Mouse (Mus musculus): ENCODE results near the gene Fmn2. TPM values are rescaled to one million over a fixed set of nuclear protein-coding genes. Genes with fewer than 3 reads are reported as not detected.
A peak's percentile ranks its signal among the peaks of the same experiment; 100 is the strongest.

Gene Fmn2
- polyA plus RNA-seq, 1 experiment: 5.5 TPM

- peaks cover 13% of the 10 kb centered on the region for H3K4me1 ChIP-seq (ENCODE audit: control insufficient read depth, insufficient read depth, low read length)
- H3K4me3 ChIP-seq (ENCODE audit: control insufficient read depth, low read depth, low read length): peak overlapping the region; percentile 60
- H3K27ac ChIP-seq (ENCODE audit: control insufficient read depth, insufficient read depth, low read depth, low read length): no peak overlapping the region
- no peaks in the 10 kb centered on the region for H3K36me3 ChIP-seq (ENCODE audit: control insufficient read depth, insufficient read depth, low read length)
- peaks cover 2% of the 10 kb centered on the region for H3K27me3 ChIP-seq (ENCODE audit: control insufficient read depth, insufficient read depth, low read length)
- TF ChIP-seq POLR2A (IDR thresholded peaks at IDR 0.05; ENCODE audit: control insufficient read depth, low read depth, low read length) (no peak), CTCF (IDR thresholded peaks at IDR 0.05; ENCODE audit: control insufficient read depth, insufficient read depth, insufficient replicate concordance, low read depth, low read length) (no peak)
These were observed 613 bp downstream of the Fmn2 start for GRCm38 (mm10) chr1:174502031-174502845.

GRCm38 (mm10) chr1:174502846-174503745, 1.5 kb downstream of the Fmn2 start:
- H3K4me3 ChIP-seq (ENCODE audit: control insufficient read depth, low read depth, low read length): peak overlapping the region; percentile 9
- no peaks in the 10 kb centered on the region for H3K36me3 ChIP-seq (ENCODE audit: control insufficient read depth, insufficient read depth, low read length)
- H3K27ac ChIP-seq (ENCODE audit: control insufficient read depth, insufficient read depth, low read depth, low read length): no peak overlapping the region
- H3K27me3 ChIP-seq (ENCODE audit: control insufficient read depth, insufficient read depth, low read length): peaks cover 2% of the 10 kb centered on the region
- TF ChIP-seq CTCF (IDR thresholded peaks at IDR 0.05; ENCODE audit: control insufficient read depth, insufficient read depth, insufficient replicate concordance, low read depth, low read length) (no peak), POLR2A (IDR thresholded peaks at IDR 0.05; ENCODE audit: control insufficient read depth, low read depth, low read length) (no peak)
- H3K4me1 ChIP-seq (ENCODE audit: control insufficient read depth, insufficient read depth, low read length): peaks cover 13% of the 10 kb centered on the region

- H3K27ac ChIP-seq (ENCODE audit: control insufficient read depth, insufficient read depth, low read depth, low read length): no peak overlapping the region
- TF ChIP-seq POLR2A (IDR thresholded peaks at IDR 0.05; ENCODE audit: control insufficient read depth, low read depth, low read length) (no peak), CTCF (IDR thresholded peaks at IDR 0.05; ENCODE audit: control insufficient read depth, insufficient read depth, insufficient replicate concordance, low read depth, low read length) (no peak)
- no peak overlapping the region for H3K4me3 ChIP-seq (ENCODE audit: control insufficient read depth, low read depth, low read length)
- H3K36me3 ChIP-seq (ENCODE audit: control insufficient read depth, insufficient read depth, low read length): no peaks in the 10 kb centered on the region
- no peaks in the 10 kb centered on the region for H3K4me1 ChIP-seq (ENCODE audit: control insufficient read depth, insufficient read depth, low read length)
- no peaks in the 10 kb centered on the region for H3K27me3 ChIP-seq (ENCODE audit: control insufficient read depth, insufficient read depth, low read length)
These were observed 7.0 kb downstream of the Fmn2 start for GRCm38 (mm10) chr1:174508571-174509110.

GRCm38 (mm10) chr1:174513419-174513818, 11.8 kb downstream of the Fmn2 start:
- Histone ChIP-seq H3K27me3 (ENCODE audit: control insufficient read depth, insufficient read depth, low read length) (no peaks in the 10 kb centered on the region), H3K4me3 (ENCODE audit: control insufficient read depth, low read depth, low read length) (no peak overlapping the region), H3K36me3 (ENCODE audit: control insufficient read depth, insufficient read depth, low read length) (no peaks in the 10 kb centered on the region), H3K27ac (ENCODE audit: control insufficient read depth, insufficient read depth, low read depth, low read length) (no peak overlapping the region), H3K4me1 (ENCODE audit: control insufficient read depth, insufficient read depth, low read length) (no peaks in the 10 kb centered on the region)
- TF ChIP-seq CTCF (IDR thresholded peaks at IDR 0.05; ENCODE audit: control insufficient read depth, insufficient read depth, insufficient replicate concordance, low read depth, low read length) (no peak), POLR2A (IDR thresholded peaks at IDR 0.05; ENCODE audit: control insufficient read depth, low read depth, low read length) (no peak)

- Histone ChIP-seq H3K27ac (ENCODE audit: control insufficient read depth, insufficient read depth, low read depth, low read length) (no peak overlapping the region), H3K36me3 (ENCODE audit: control insufficient read depth, insufficient read depth, low read length) (no peaks in the 10 kb centered on the region), H3K4me1 (ENCODE audit: control insufficient read depth, insufficient read depth, low read length) (no peaks in the 10 kb centered on the region), H3K27me3 (ENCODE audit: control insufficient read depth, insufficient read depth, low read length) (no peaks in the 10 kb centered on the region), H3K4me3 (ENCODE audit: control insufficient read depth, low read depth, low read length) (no peak overlapping the region)
- no peak for TF ChIP-seq CTCF (IDR thresholded peaks at IDR 0.05; ENCODE audit: control insufficient read depth, insufficient read depth, insufficient replicate concordance, low read depth, low read length)
- no peak for TF ChIP-seq POLR2A (IDR thresholded peaks at IDR 0.05; ENCODE audit: control insufficient read depth, low read depth, low read length)
These were observed 20.5 kb downstream of the Fmn2 start for GRCm38 (mm10) chr1:174521976-174522770.

GRCm38 (mm10) chr1:174522809-174523511, 21.3 kb downstream of the Fmn2 start:
- H3K27me3 ChIP-seq (ENCODE audit: control insufficient read depth, insufficient read depth, low read length): no peaks in the 10 kb centered on the region
- no peaks in the 10 kb centered on the region for H3K36me3 ChIP-seq (ENCODE audit: control insufficient read depth, insufficient read depth, low read length)
- H3K4me1 ChIP-seq (ENCODE audit: control insufficient read depth, insufficient read depth, low read length): no peaks in the 10 kb centered on the region
- H3K27ac ChIP-seq (ENCODE audit: control insufficient read depth, insufficient read depth, low read depth, low read length): no peak overlapping the region
- no peak overlapping the region for H3K4me3 ChIP-seq (ENCODE audit: control insufficient read depth, low read depth, low read length)
- TF ChIP-seq CTCF (IDR thresholded peaks at IDR 0.05; ENCODE audit: control insufficient read depth, insufficient read depth, insufficient replicate concordance, low read depth, low read length): no peak
- no peak for TF ChIP-seq POLR2A (IDR thresholded peaks at IDR 0.05; ENCODE audit: control insufficient read depth, low read depth, low read length)

Measured in testis, adult 2 months (tissue).